Comparison of ENCODE assay signal across 8 mouse cellular contexts in the genomic region with DNA sequence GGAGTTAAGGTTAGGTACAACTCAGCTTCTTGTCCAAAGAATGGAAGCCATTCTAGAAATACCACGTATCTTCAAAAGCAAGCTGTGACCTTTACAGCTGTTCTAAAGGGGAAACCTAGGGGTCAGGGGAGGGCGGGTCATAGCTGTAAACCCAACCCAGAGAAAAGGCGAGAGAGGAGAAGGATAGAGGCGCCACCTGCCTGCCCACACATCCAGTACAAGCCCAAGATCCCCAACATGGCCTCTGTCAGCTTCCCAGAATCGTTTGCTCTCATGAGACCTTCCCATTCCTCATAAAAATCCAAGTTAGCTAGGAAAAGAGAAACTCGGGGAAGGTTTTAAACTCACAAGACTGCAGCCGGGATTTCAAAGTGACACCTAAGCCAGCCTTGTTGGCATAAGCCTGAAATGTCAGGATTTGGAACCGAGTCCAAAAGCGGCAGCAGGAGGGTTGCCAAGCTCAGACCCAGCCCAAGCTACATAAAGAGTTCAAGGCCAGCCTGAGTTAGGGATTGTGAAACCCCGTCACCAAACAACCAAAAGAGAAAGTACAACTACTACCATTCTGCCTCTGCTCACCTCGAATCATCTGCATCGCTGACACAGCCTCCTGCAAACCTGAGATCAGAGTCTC.
DNase-seq lines count a peak whose midpoint lies in the region; ATAC-seq and TF ChIP-seq lines count a peak whose summit lies in the region.

No protein-coding gene starts in this region.

- no peaks in the 10 kb centered on the region for H3K9me3 ChIP-seq in intestine, embryonic 16.5 days (ENCODE audit: control insufficient read depth, low read length)
- no peaks in the 10 kb centered on the region for H3K9me3 ChIP-seq in stomach, postnatal 0 days (ENCODE audit: control insufficient read depth, low read length)

- no peaks in the 10 kb centered on the region for H3K4me1 ChIP-seq in spleen, adult 2 months (ENCODE audit: control insufficient read depth, insufficient read depth, insufficient read length)
- peaks cover 12% of the 10 kb centered on the region; the same call in 1 of the 2 replicates for H3K4me1 ChIP-seq in intestine, embryonic 16.5 days (ENCODE audit: control insufficient read depth, insufficient read depth, low read length)
- H3K4me1 ChIP-seq in stomach, postnatal 0 days (replicated peaks; ENCODE audit: control insufficient read depth, insufficient read depth), result no peaks in the 10 kb centered on the region
- H3K4me1 ChIP-seq in thymus, adult 2 months (replicated peaks; ENCODE audit: control insufficient read depth, insufficient read depth, low read length), result no peaks in the 10 kb centered on the region

- H3K4me3 ChIP-seq in spleen, adult 2 months (ENCODE audit: extremely low read depth, insufficient read depth, insufficient read length), result no peak overlapping the region
- H3K4me3 ChIP-seq in intestine, embryonic 16.5 days (ENCODE audit: low read length), result no peak overlapping the region
- H3K4me3 ChIP-seq in stomach, postnatal 0 days (ENCODE audit: low read depth, low read length), result no peak overlapping the region
- H3K4me3 ChIP-seq in thymus, adult 2 months (ENCODE audit: control insufficient read depth, insufficient read depth, low read length), result no peak overlapping the region

- no peak overlapping the region for H3K9ac ChIP-seq in intestine, embryonic 16.5 days (ENCODE audit: low read depth, low read length)
- H3K9ac ChIP-seq in stomach, postnatal 0 days (ENCODE audit: low read length), result no peak overlapping the region

- TF ChIP-seq CTCF in spleen, adult 2 months (IDR thresholded peaks at IDR 0.05; ENCODE audit: extremely low read depth, insufficient read depth, insufficient read length, insufficient replicate concordance), result no peak
- peak; percentile 23; the same call in 1 of the 2 replicates for TF ChIP-seq CTCF in stomach, postnatal 0 days (IDR thresholded peaks at IDR 0.05; ENCODE audit: low read depth)
- no peak for TF ChIP-seq CTCF in thymus, adult 2 months (IDR thresholded peaks at IDR 0.05; ENCODE audit: borderline replicate concordance, control insufficient read depth, extremely low read depth, insufficient read depth, low read length, poor library complexity)

- no peaks in the 10 kb centered on the region for H3K36me3 ChIP-seq in spleen, adult 2 months (ENCODE audit: control insufficient read depth, insufficient read depth, low read length)
- no peaks in the 10 kb centered on the region for H3K36me3 ChIP-seq in intestine, embryonic 16.5 days (ENCODE audit: control insufficient read depth, insufficient read depth, low read length)
- H3K36me3 ChIP-seq in stomach, postnatal 0 days (ENCODE audit: control insufficient read depth, insufficient read depth, low read length), result no peaks in the 10 kb centered on the region
- no peaks in the 10 kb centered on the region for H3K36me3 ChIP-seq in thymus, adult 2 months (ENCODE audit: control insufficient read depth, insufficient read depth, low read length)

- no peaks in the 10 kb centered on the region for H3K27me3 ChIP-seq in spleen, adult 2 months (ENCODE audit: control insufficient read depth, insufficient read depth, low read length)
- H3K27me3 ChIP-seq in intestine, embryonic 16.5 days (replicated peaks; ENCODE audit: control insufficient read depth, insufficient read depth, low read length), result no peaks in the 10 kb centered on the region
- no peaks in the 10 kb centered on the region for H3K27me3 ChIP-seq in stomach, postnatal 0 days (ENCODE audit: control insufficient read depth, insufficient read depth, low read length)
- H3K27me3 ChIP-seq in thymus, adult 2 months (ENCODE audit: control insufficient read depth, insufficient read depth, low read length), result no peaks in the 10 kb centered on the region

- 75% methylated on average over 12 of the region's 12 CpGs for WGBS in spleen, adult 2 months
- WGBS in intestine, embryonic 16.5 days, result 77% methylated on average over 12 of the region's 12 CpGs
- WGBS in stomach, postnatal 0 days, result 62% methylated on average over 12 of the region's 12 CpGs
- 75% methylated on average over 12 of the region's 12 CpGs for WGBS in thymus, adult 2 months

- no peak overlapping the region for H3K4me2 ChIP-seq in intestine, embryonic 16.5 days (ENCODE audit: low read depth, low read length)
- H3K4me2 ChIP-seq in stomach, postnatal 0 days (replicated peaks; ENCODE audit: low read depth), result no peak overlapping the region

- no peak for ATAC-seq in cerebellum, adult (ENCODE audit: insufficient number of reproducible peaks, low FRiP score, low TSS enrichment)
- ATAC-seq in intestine, embryonic 16.5 days, result no peak
- ATAC-seq in stomach, postnatal 0 days (ENCODE audit: low FRiP score, low TSS enrichment), result no peak

- H3K27ac ChIP-seq in spleen, adult 2 months (ENCODE audit: insufficient read depth, low read length), result peak overlapping the region; percentile 21; the same call in 1 of the 2 replicates
- 0 out of 2 replicates have a peak overlapping the region, but pooled peaks have one; percentile 19 for H3K27ac ChIP-seq in intestine, embryonic 16.5 days (ENCODE audit: low read length)
- H3K27ac ChIP-seq in stomach, postnatal 0 days (replicated peaks), result no peak overlapping the region
- no peak overlapping the region for H3K27ac ChIP-seq in thymus, adult 2 months (ENCODE audit: control insufficient read depth, insufficient read depth, low read length)

- TF ChIP-seq POLR2A in spleen, adult 2 months (IDR thresholded peaks at IDR 0.05; ENCODE audit: low read depth, low read length), result no peak
- no peak for TF ChIP-seq POLR2A in thymus, adult 2 months (IDR thresholded peaks at IDR 0.05; ENCODE audit: control insufficient read depth, extremely low read depth, insufficient read depth, low read length, poor library complexity)

- peak; percentile 67 for DNase-seq in cerebellum, adult 11-12 months
- no peak for DNase-seq in spleen, adult 2 months (ENCODE audit: low read depth in 1 of 2, low spot score in 2 of 2)
- no peak for DNase-seq in spleen, adult 18-20 months
- no peak for DNase-seq in stomach, postnatal 0 days (ENCODE audit: low spot score)
- DNase-seq in layer of hippocampus, adult 18-20 months (ENCODE audit: low spot score in 2 of 2), result no peak
- DNase-seq in thymus, adult 2 months, result no peak

- no peak for TF ChIP-seq EP300 in stomach, postnatal 0 days (optimal IDR thresholded peaks at IDR 0.05)

Comparison
In these comparisons a context has a peak if more than half of its experiments do, and no peak if none do; other contexts are left out.
1. H3K27ac ChIP-seq: peak in spleen, adult 2 months (single experiment) and intestine, embryonic 16.5 days (single experiment); none in stomach, postnatal 0 days (single experiment) and thymus, adult 2 months (single experiment).